Mouse (Mus musculus) hindbrain, embryonic 12.5 days (tissue): ENCODE data around the gene Entpd1. TPM values are rescaled to one million over a fixed set of nuclear protein-coding genes. Genes with fewer than 3 reads are reported as not detected.

ENCODE experiments used
- ATAC-seq: fragments of 200-750 bp; cut with Nextera tagmentation; 2 replicates; pipeline ENCODE4 v1.8.0; 2017; ENCODE audit warnings: moderate TSS enrichment; ENCODE audit not compliant: low FRiP score
- H3K27ac ChIP-seq: fragments of 300-500 bp; sonication (generic); 2 replicates; pipeline ENCODE4 v1.5.1; 2016; ENCODE audit warnings: mild to moderate bottlenecking
- H3K27me3 ChIP-seq: fragments of 300-500 bp; sonication (generic); 2 replicates; pipeline ENCODE4 v1.6.1; 2016; ENCODE audit warnings: mild to moderate bottlenecking
- H3K36me3 ChIP-seq: fragments of 300-500 bp; sonication (generic); 2 replicates; pipeline ENCODE4 v1.6.1; 2016; ENCODE audit warnings: mild to moderate bottlenecking
- H3K4me1 ChIP-seq: fragments of 300-500 bp; sonication (generic); 2 replicates; pipeline ENCODE4 v1.6.1; 2016
- H3K4me2 ChIP-seq: fragments of 300-500 bp; sonication (generic); replicated peaks from 2 replicates; pipeline ENCODE4 v1.6.1; 2016; ENCODE audit warnings: mild to moderate bottlenecking
- H3K4me3 ChIP-seq: fragments of 300-500 bp; sonication (generic); 2 replicates; pipeline ENCODE4 v1.5.1; 2016; ENCODE audit warnings: mild to moderate bottlenecking
- H3K9ac ChIP-seq: fragments of 300-500 bp; sonication (generic); 2 replicates; pipeline ENCODE4 v1.6.1; 2016; ENCODE audit warnings: mild to moderate bottlenecking, moderate library complexity
- H3K9me3 ChIP-seq: fragments of 300-500 bp; sonication (generic); replicated peaks from 2 replicates; pipeline ENCODE4 v1.6.1; 2016; ENCODE audit warnings: mild to moderate bottlenecking
- WGBS: fragments of 180-500 bp; shearing (Covaris S2); methylation state at CpG from one replicate; pipeline ENCODE4 v1.1.7; 2016; 5-methylcytosine and 5-hydroxymethylcytosine counted together
- polyA plus RNA-seq: library from polyadenylated mRNA; unstranded; fragments of >200 nt; fragmentation: Nextera tagmentation; extraction: Ambion mirVana; gene quantifications from 2 replicates; pipeline ENCODE4 v1.2.1, GENCODE M21; 2016

The Entpd1 gene
- polyA plus RNA-seq, 1 experiment from 2014 or later = 10.4 TPM

GRCm38 (mm10) chr19:40679632-40680031, 67.5 kb downstream of the Entpd1 start:
- Histone ChIP-seq H3K27me3 (no peaks in the 10 kb centered on the region), H3K4me3 (no peak overlapping the region), H3K9ac (no peak overlapping the region), H3K27ac (no peak overlapping the region), H3K36me3 (no peaks in the 10 kb centered on the region), H3K4me2 (no peak overlapping the region), H3K9me3 (no peaks in the 10 kb centered on the region), H3K4me1 (peaks cover 5% of the 10 kb centered on the region; the same call in 1 of the 2 replicates)
- ATAC-seq = no peak
- WGBS = 92% methylated on average over 3 of the region's 3 CpGs

GRCm38 (mm10) chr19:40684124-40684523, 72.0 kb downstream of the Entpd1 start:
- 100% methylated on average over 1 of the region's 1 CpGs for WGBS
- no peak for ATAC-seq
- H3K36me3 ChIP-seq = no peaks in the 10 kb centered on the region

GRCm38 (mm10) chr19:40684566-40684965, 72.4 kb downstream of the Entpd1 start:
- H3K9me3 ChIP-seq = no peaks in the 10 kb centered on the region
- WGBS = 88% methylated on average over 7 of the region's 7 CpGs
- no peak overlapping the region for H3K9ac ChIP-seq
- H3K4me1 ChIP-seq = no peaks in the 10 kb centered on the region
- no peaks in the 10 kb centered on the region for H3K36me3 ChIP-seq
- ATAC-seq = no peak
- no peak overlapping the region for H3K4me2 ChIP-seq
- no peak overlapping the region for H3K27ac ChIP-seq
- H3K4me3 ChIP-seq = no peak overlapping the region
- no peaks in the 10 kb centered on the region for H3K27me3 ChIP-seq

More at GRCm38 (mm10) chr19:40684124-40684523, 72.0 kb downstream of the Entpd1 start:
- Histone ChIP-seq H3K9me3 (no peaks in the 10 kb centered on the region), H3K9ac (no peak overlapping the region), H3K4me3 (no peak overlapping the region), H3K4me2 (no peak overlapping the region), H3K4me1 (no peaks in the 10 kb centered on the region), H3K27ac (no peak overlapping the region), H3K27me3 (no peaks in the 10 kb centered on the region)

- Histone ChIP-seq H3K4me1 (no peaks in the 10 kb centered on the region), H3K9ac (no peak overlapping the region), H3K4me2 (no peak overlapping the region), H3K4me3 (no peak overlapping the region), H3K27me3 (no peaks in the 10 kb centered on the region), H3K27ac (no peak overlapping the region), H3K9me3 (no peaks in the 10 kb centered on the region), H3K36me3 (no peaks in the 10 kb centered on the region)
- WGBS = 86% methylated on average over 4 of the region's 4 CpGs
- no peak for ATAC-seq
Measured at GRCm38 (mm10) chr19:40687291-40687927, 75.2 kb downstream of the Entpd1 start.

- H3K4me2 ChIP-seq = no peak overlapping the region
- H3K9ac ChIP-seq = no peak overlapping the region
- H3K4me3 ChIP-seq = no peak overlapping the region
- no peaks in the 10 kb centered on the region for H3K27me3 ChIP-seq
- H3K9me3 ChIP-seq = no peaks in the 10 kb centered on the region
- H3K36me3 ChIP-seq = no peaks in the 10 kb centered on the region
- WGBS = 89% methylated on average over 7 of the region's 7 CpGs
- no peak overlapping the region for H3K27ac ChIP-seq
- ATAC-seq = no peak
- H3K4me1 ChIP-seq = no peaks in the 10 kb centered on the region
Measured at GRCm38 (mm10) chr19:40693201-40693600, 81.0 kb downstream of the Entpd1 start.

GRCm38 (mm10) chr19:40696116-40696515, 84.0 kb downstream of the Entpd1 start:
- whole genome bisulfite sequencing = 88% methylated on average over 6 of the region's 6 CpGs
- Histone ChIP-seq H3K4me3 (no peak overlapping the region), H3K4me1 (peaks cover 6% of the 10 kb centered on the region; the same call in 1 of the 2 replicates), H3K27me3 (no peaks in the 10 kb centered on the region), H3K27ac (no peak overlapping the region), H3K36me3 (no peaks in the 10 kb centered on the region), H3K4me2 (no peak overlapping the region), H3K9ac (no peak overlapping the region), H3K9me3 (no peaks in the 10 kb centered on the region)
- no peak for ATAC-seq

- H3K9me3 ChIP-seq = no peaks in the 10 kb centered on the region
- no peak overlapping the region for H3K27ac ChIP-seq
- H3K9ac ChIP-seq = no peak overlapping the region
- peaks cover 6% of the 10 kb centered on the region; the same call in 1 of the 2 replicates for H3K4me1 ChIP-seq
- 67% methylated on average over 13 of the region's 13 CpGs for WGBS
- H3K4me3 ChIP-seq = no peak overlapping the region
- no peaks in the 10 kb centered on the region for H3K36me3 ChIP-seq
- H3K4me2 ChIP-seq = no peak overlapping the region
- no peak for ATAC-seq
- H3K27me3 ChIP-seq = no peaks in the 10 kb centered on the region
Measured at GRCm38 (mm10) chr19:40698103-40698853, 86.1 kb downstream of the Entpd1 start.

GRCm38 (mm10) chr19:40699816-40700215, 87.7 kb downstream of the Entpd1 start:
- no peak overlapping the region for H3K27ac ChIP-seq
- no peaks in the 10 kb centered on the region for H3K36me3 ChIP-seq
- no peaks in the 10 kb centered on the region for H3K27me3 ChIP-seq
- H3K4me3 ChIP-seq = no peak overlapping the region
- no peak overlapping the region for H3K4me2 ChIP-seq
- WGBS = 56% methylated on average over 5 of the region's 5 CpGs
- no peak for ATAC-seq
- no peak overlapping the region for H3K9ac ChIP-seq
- peaks cover 6% of the 10 kb centered on the region; the same call in 1 of the 2 replicates for H3K4me1 ChIP-seq
- H3K9me3 ChIP-seq = no peaks in the 10 kb centered on the region

GRCm38 (mm10) chr19:40702406-40702805, 90.2 kb downstream of the Entpd1 start:
- WGBS = 52% methylated on average over 4 of the region's 4 CpGs
- Histone ChIP-seq H3K4me3 (no peak overlapping the region), H3K36me3 (no peaks in the 10 kb centered on the region), H3K4me1 (peaks cover 6% of the 10 kb centered on the region; the same call in 1 of the 2 replicates), H3K27me3 (no peaks in the 10 kb centered on the region), H3K27ac (no peak overlapping the region), H3K9me3 (no peaks in the 10 kb centered on the region), H3K4me2 (no peak overlapping the region), H3K9ac (no peak overlapping the region)
- no peak for ATAC-seq

- no peak for ATAC-seq
- H3K9ac ChIP-seq = no peak overlapping the region
Measured at GRCm38 (mm10) chr19:40712889-40713628, 100.9 kb downstream of the Entpd1 start.

GRCm38 (mm10) chr19:40714700-40715099, 102.5 kb downstream of the Entpd1 start:
- no peak overlapping the region for H3K27ac ChIP-seq
- no peaks in the 10 kb centered on the region for H3K4me1 ChIP-seq
- no peak for ATAC-seq
- H3K4me3 ChIP-seq = no peak overlapping the region
- H3K36me3 ChIP-seq = no peaks in the 10 kb centered on the region
- H3K9ac ChIP-seq = no peak overlapping the region
- no peaks in the 10 kb centered on the region for H3K27me3 ChIP-seq
- WGBS = 80% methylated on average over 5 of the region's 5 CpGs
- H3K9me3 ChIP-seq = no peaks in the 10 kb centered on the region
- no peak overlapping the region for H3K4me2 ChIP-seq

More at GRCm38 (mm10) chr19:40712889-40713628, 100.9 kb downstream of the Entpd1 start:
- Histone ChIP-seq H3K27me3 (no peaks in the 10 kb centered on the region), H3K9me3 (no peaks in the 10 kb centered on the region), H3K4me2 (no peak overlapping the region), H3K36me3 (no peaks in the 10 kb centered on the region), H3K4me1 (no peaks in the 10 kb centered on the region), H3K27ac (no peak overlapping the region), H3K4me3 (no peak overlapping the region)
- WGBS = 81% methylated on average over 15 of the region's 16 CpGs

GRCm38 (mm10) chr19:40716981-40717380, 104.8 kb downstream of the Entpd1 start:
- Histone ChIP-seq H3K4me1 (no peaks in the 10 kb centered on the region), H3K27ac (no peak overlapping the region), H3K9ac (no peak overlapping the region), H3K36me3 (no peaks in the 10 kb centered on the region), H3K9me3 (no peaks in the 10 kb centered on the region), H3K4me3 (no peak overlapping the region), H3K27me3 (no peaks in the 10 kb centered on the region), H3K4me2 (no peak overlapping the region)
- WGBS = 81% methylated on average over 6 of the region's 6 CpGs
- no peak for ATAC-seq
